In the genomic region with DNA sequence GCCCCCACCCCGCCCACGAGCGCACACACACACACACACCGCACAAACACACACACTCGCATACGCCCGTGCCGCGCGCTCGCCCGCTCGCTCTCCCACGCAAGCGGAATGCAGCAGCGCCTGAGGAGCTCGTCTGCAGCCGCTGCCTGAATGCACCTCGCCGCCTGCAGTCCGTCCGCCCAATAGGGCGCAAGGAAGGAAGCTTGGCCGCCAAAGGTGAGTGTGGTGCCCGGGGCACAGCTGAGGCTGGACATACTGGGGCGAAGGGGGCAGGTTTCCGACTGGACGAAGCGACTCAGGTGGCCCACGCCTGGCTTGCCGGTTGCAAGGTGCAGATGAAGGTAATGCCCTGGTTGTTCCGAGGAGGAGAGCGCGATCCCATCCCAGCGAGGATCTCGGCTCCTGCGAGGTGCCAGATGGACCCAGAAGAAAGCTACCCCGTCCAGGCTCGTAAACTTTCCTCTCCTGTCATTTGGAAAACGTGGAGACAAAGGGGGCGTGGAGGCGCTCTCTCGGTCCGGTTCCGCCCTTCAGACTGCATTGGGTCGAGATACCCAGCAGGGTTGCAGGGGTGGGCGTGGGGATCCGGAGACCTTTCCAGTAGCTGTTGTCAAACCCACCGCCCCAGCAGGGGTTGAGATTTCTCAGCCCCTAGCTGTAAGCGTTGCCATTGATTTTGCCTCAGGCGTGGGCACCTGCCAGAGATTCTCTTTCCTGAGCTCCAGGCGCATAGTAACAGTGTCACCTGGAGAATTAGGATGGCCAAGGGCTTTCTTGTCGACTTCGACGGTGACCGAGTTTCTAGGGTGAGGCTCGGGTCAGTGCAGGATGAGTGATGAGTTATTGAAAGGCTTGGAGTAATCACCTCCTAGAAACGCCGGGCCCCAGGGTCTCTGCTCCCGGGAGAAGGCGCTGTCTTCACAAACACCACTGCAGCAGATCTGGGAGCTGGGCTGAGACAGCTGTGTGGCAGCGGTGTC, we compare ENCODE assay signal across 8 mouse cellular contexts. TPM values are rescaled to one million over a fixed set of nuclear protein-coding genes. Genes with fewer than 3 reads are reported as not detected.
A peak's percentile ranks its signal among the peaks of the same experiment; 100 is the strongest.
DNase-seq lines count a peak whose midpoint lies in the region; ATAC-seq and TF ChIP-seq lines count a peak whose summit lies in the region.

No protein-coding gene starts in this region.

- H3K4me2 ChIP-seq in forebrain, embryonic 12.5 days: peak overlapping the region; percentile 90
- H3K4me2 ChIP-seq in hindbrain, postnatal 0 days (ENCODE audit: low read depth, low read length): peak overlapping the region; percentile 63
- H3K4me2 ChIP-seq in midbrain, embryonic 15.5 days: peak overlapping the region; percentile 71

- H3K27me3 ChIP-seq in forebrain, embryonic 12.5 days: peaks cover 18% of the 10 kb centered on the region
- no peaks in the 10 kb centered on the region for H3K27me3 ChIP-seq in hindbrain, postnatal 0 days (ENCODE audit: insufficient read depth, low read length)
- H3K27me3 ChIP-seq in midbrain, embryonic 15.5 days (replicated peaks): no peaks in the 10 kb centered on the region

- TF ChIP-seq CTCF in hindbrain, postnatal 0 days (IDR thresholded peaks at IDR 0.05; ENCODE audit: low read depth): peak; percentile 31; the same call in 1 of the 2 replicates

- no peaks in the 10 kb centered on the region for H3K9me3 ChIP-seq in forebrain, embryonic 12.5 days
- H3K9me3 ChIP-seq in hindbrain, postnatal 0 days (ENCODE audit: low read length): no peaks in the 10 kb centered on the region
- H3K9me3 ChIP-seq in midbrain, embryonic 15.5 days: no peaks in the 10 kb centered on the region

- intact Hi-C loops in left cerebral cortex, postnatal 14 days (cut with DNase I): loop anchor here (5.0 to 10.0 kb wide), 2 partner anchors 282 to 365 kb away; no protein-coding TSS in a partner anchor

- H3K27ac ChIP-seq in forebrain, embryonic 12.5 days: peak overlapping the region; percentile 84
- H3K27ac ChIP-seq in hindbrain, postnatal 0 days: peak overlapping the region; percentile 81
- peak overlapping the region; percentile 94 for H3K27ac ChIP-seq in midbrain, embryonic 15.5 days

- DNase-seq in ES-CJ7 (ENCODE audit: low read depth, low spot score): peak; percentile 16
- DNase-seq in brain, adult 2 months (ENCODE audit: low read depth, low spot score): peak; percentile 75
- DNase-seq in hindbrain, postnatal 0 days (ENCODE audit: low spot score): peak; percentile 64
- DNase-seq in left cerebral cortex, postnatal 14 days (ENCODE audit: low spot score in 2 of 2): peak; percentile 43 to 61
- peak; percentile 53 for DNase-seq in testis, postnatal 10 days (ENCODE audit: low spot score)
- no peak for DNase-seq in urinary bladder, postnatal 36 days (ENCODE audit: low spot score in 2 of 2)

- no peaks in the 10 kb centered on the region for H3K36me3 ChIP-seq in forebrain, embryonic 12.5 days (replicated peaks)
- H3K36me3 ChIP-seq in hindbrain, postnatal 0 days (ENCODE audit: insufficient read depth, low read length): no peaks in the 10 kb centered on the region
- no peaks in the 10 kb centered on the region for H3K36me3 ChIP-seq in midbrain, embryonic 15.5 days (replicated peaks)

- peaks cover 18% of the 10 kb centered on the region for H3K4me1 ChIP-seq in forebrain, embryonic 12.5 days
- peaks cover 23% of the 10 kb centered on the region for H3K4me1 ChIP-seq in hindbrain, postnatal 0 days (ENCODE audit: insufficient read depth, low read length)
- peaks cover 43% of the 10 kb centered on the region for H3K4me1 ChIP-seq in midbrain, embryonic 15.5 days

- H3K9ac ChIP-seq in forebrain, embryonic 12.5 days: peak overlapping the region; percentile 74
- H3K9ac ChIP-seq in hindbrain, postnatal 0 days (replicated peaks; ENCODE audit: low read length): peak overlapping the region; percentile 59
- H3K9ac ChIP-seq in midbrain, embryonic 15.5 days: peak overlapping the region; percentile 94

- under 1% methylated on average over 62 of the region's 62 CpGs for WGBS in forebrain, embryonic 12.5 days
- WGBS in hindbrain, postnatal 0 days: under 1% methylated on average over 62 of the region's 62 CpGs
- WGBS in midbrain, embryonic 15.5 days: under 1% methylated on average over 62 of the region's 62 CpGs

- peak overlapping the region; percentile 69 for H3K4me3 ChIP-seq in forebrain, embryonic 12.5 days (replicated peaks)
- peak overlapping the region; percentile 70 for H3K4me3 ChIP-seq in hindbrain, postnatal 0 days (ENCODE audit: low read length)
- H3K4me3 ChIP-seq in midbrain, embryonic 15.5 days: peak overlapping the region; percentile 95

- peak; percentile 84 for ATAC-seq in forebrain, embryonic 12.5 days (ENCODE audit: low FRiP score)
- ATAC-seq in hindbrain, postnatal 0 days: peak; percentile 87
- ATAC-seq in midbrain, embryonic 15.5 days (replicated peaks): peak; percentile 90

RNA-seq across cellular contexts. Expression of a gene that starts 0.6 kb away (rescaled TPM):
- polyA plus RNA-seq in forebrain, embryonic 12.5 days (2016; fragmentation: Nextera tagmentation; extraction: Ambion mirVana): 19.9 and 20.4 TPM in 2 replicates
- 38.7 and 46.1 TPM in 2 replicates for total RNA-seq in hindbrain, postnatal 0 days (2014; rRNA removed)
- 53.1 and 54.4 TPM in 2 replicates for polyA plus RNA-seq in hindbrain, postnatal 0 days (2015; fragmentation: Nextera tagmentation; extraction: Ambion mirVana)
- total RNA-seq in left cerebral cortex, postnatal 14 days (2021): 10 to 100 TPM; 16.6 to 19.9 TPM
- 55.9 and 57.7 TPM in 2 replicates for polyA plus RNA-seq in midbrain, embryonic 15.5 days (2015; fragmentation: Nextera tagmentation; extraction: Ambion mirVana)

Comparison
In these comparisons a context has a peak if more than half of its experiments do, and no peak if none do; other contexts are left out.
1. DNase-seq: peak in ES-CJ7 (single experiment), brain, adult 2 months (single experiment), hindbrain, postnatal 0 days (single experiment), left cerebral cortex, postnatal 14 days (2 of 2) and testis, postnatal 10 days (single experiment); none in urinary bladder, postnatal 36 days (0 of 2).
2. Peak in every context shown above with its lines, with median percentiles within 50 percentile points of each other: ATAC-seq, H3K27ac ChIP-seq, H3K4me2 ChIP-seq, H3K4me3 ChIP-seq and H3K9ac ChIP-seq.